Mouse (Mus musculus) midbrain, embryonic 13.5 days (tissue): ENCODE measurements around the gene Pxt1. TPM values are rescaled to one million over a fixed set of nuclear protein-coding genes. Genes with fewer than 3 reads are reported as not detected.

ENCODE experiments used
- ATAC-seq: fragments of 200-750 bp; cut with Nextera tagmentation; 2 replicates; pipeline ENCODE4 v1.8.0; 2017; ENCODE audit warnings: mild to moderate bottlenecking, moderate TSS enrichment, moderate library complexity
- H3K27ac ChIP-seq: fragments of 300-500 bp; sonication (generic); 2 replicates; pipeline ENCODE4 v1.5.1; 2015; ENCODE audit warnings: inconsistent platforms, mild to moderate bottlenecking, moderate library complexity
- H3K27me3 ChIP-seq: fragments of 300-500 bp; sonication (generic); 2 replicates; pipeline ENCODE4 v1.6.1; 2015; ENCODE audit warnings: mild to moderate bottlenecking, inconsistent platforms
- H3K36me3 ChIP-seq: fragments of 300-500 bp; sonication (generic); 2 replicates; pipeline ENCODE4 v1.6.1; 2015; ENCODE audit warnings: mild to moderate bottlenecking, inconsistent platforms
- H3K4me1 ChIP-seq: fragments of 300-500 bp; sonication (generic); replicated peaks from 2 replicates; pipeline ENCODE4 v1.6.1; 2015; ENCODE audit warnings: inconsistent platforms
- H3K4me2 ChIP-seq: fragments of 300-500 bp; sonication (generic); replicated peaks from 2 replicates; pipeline ENCODE4 v1.6.1; 2015; ENCODE audit warnings: moderate library complexity, mild to moderate bottlenecking, inconsistent platforms
- H3K4me3 ChIP-seq: fragments of 300-500 bp; sonication (generic); replicated peaks from 2 replicates; pipeline ENCODE4 v1.5.1; 2015; ENCODE audit warnings: mild to moderate bottlenecking, inconsistent platforms
- H3K9ac ChIP-seq: fragments of 300-500 bp; sonication (generic); replicated peaks from 2 replicates; pipeline ENCODE4 v1.6.1; 2015; ENCODE audit warnings: mild to moderate bottlenecking, inconsistent platforms
- H3K9me3 ChIP-seq: fragments of 300-500 bp; sonication (generic); 2 replicates; pipeline ENCODE4 v1.6.1; 2016; ENCODE audit warnings: mild to moderate bottlenecking, inconsistent platforms
- WGBS: fragments of 180-500 bp; shearing (Covaris S2); methylation state at CpG from one replicate; pipeline ENCODE4 v1.1.7; 2015; 5-methylcytosine and 5-hydroxymethylcytosine counted together
- polyA plus RNA-seq: library from polyadenylated mRNA; unstranded; fragments of >200 nt; fragmentation: Nextera tagmentation; extraction: Ambion mirVana; gene quantifications from 2 replicates; pipeline ENCODE4 v1.2.1, GENCODE M21; 2015

Pxt1 gene
- polyA plus RNA-seq, 1 experiment from 2014 or later, result not detected

- no peaks in the 10 kb centered on the region for H3K36me3 ChIP-seq
- peaks cover 22% of the 10 kb centered on the region for H3K4me1 ChIP-seq
- H3K9me3 ChIP-seq, result no peaks in the 10 kb centered on the region
- H3K4me2 ChIP-seq, result peak overlapping the region; percentile 1
- no peak overlapping the region for H3K4me3 ChIP-seq
- H3K27ac ChIP-seq, result peak overlapping the region; percentile 79
- peak; percentile 53 for ATAC-seq
- 0 out of 2 replicates have a peak overlapping the region, but pooled peaks have one; percentile 20 for H3K9ac ChIP-seq
- H3K27me3 ChIP-seq, result peaks cover 14% of the 10 kb centered on the region
- WGBS, result 57% methylated on average over 13 of the region's 13 CpGs
These were observed 38.2 kb downstream of the Pxt1 start for GRCm38 (mm10) chr17:28905377-28905916.

- Histone ChIP-seq H3K27ac (peak overlapping the region; percentile 79), H3K9me3 (no peaks in the 10 kb centered on the region), H3K9ac (0 out of 2 replicates have a peak overlapping the region, but pooled peaks have one; percentile 20), H3K27me3 (peaks cover 8% of the 10 kb centered on the region), H3K36me3 (no peaks in the 10 kb centered on the region), H3K4me3 (no peak overlapping the region), H3K4me1 (peaks cover 22% of the 10 kb centered on the region), H3K4me2 (peak overlapping the region; percentile 1)
- peak; percentile 94 for ATAC-seq
- WGBS, result 20% methylated on average over 23 of the region's 23 CpGs
These were observed 38.9 kb downstream of the Pxt1 start for GRCm38 (mm10) chr17:28904546-28905376.

GRCm38 (mm10) chr17:28901559-28901958 lies 42.1 kb downstream of the Pxt1 start:
- no peaks in the 10 kb centered on the region for H3K9me3 ChIP-seq
- 71% methylated on average over 4 of the region's 4 CpGs for WGBS
- H3K4me3 ChIP-seq, result no peak overlapping the region
- H3K36me3 ChIP-seq, result no peaks in the 10 kb centered on the region
- no peaks in the 10 kb centered on the region for H3K27me3 ChIP-seq
- H3K27ac ChIP-seq, result no peak overlapping the region
- H3K4me2 ChIP-seq, result no peak overlapping the region
- H3K4me1 ChIP-seq, result peaks cover 27% of the 10 kb centered on the region
- no peak overlapping the region for H3K9ac ChIP-seq
- ATAC-seq, result no peak

- H3K27me3 ChIP-seq, result no peaks in the 10 kb centered on the region
- H3K4me1 ChIP-seq, result peaks cover 15% of the 10 kb centered on the region
- H3K9ac ChIP-seq, result no peak overlapping the region
- H3K4me2 ChIP-seq, result no peak overlapping the region
- H3K36me3 ChIP-seq, result no peaks in the 10 kb centered on the region
- H3K4me3 ChIP-seq, result no peak overlapping the region
- no peak for ATAC-seq
- WGBS, result 83% methylated on average over 19 of the region's 19 CpGs
- no peak overlapping the region for H3K27ac ChIP-seq
- no peaks in the 10 kb centered on the region for H3K9me3 ChIP-seq
These were observed 44.2 kb downstream of the Pxt1 start for GRCm38 (mm10) chr17:28899427-28899826.

GRCm38 (mm10) chr17:28898249-28898648 lies 45.4 kb downstream of the Pxt1 start:
- no peak for ATAC-seq
- H3K4me2 ChIP-seq, result no peak overlapping the region
- H3K36me3 ChIP-seq, result no peaks in the 10 kb centered on the region
- no peak overlapping the region for H3K27ac ChIP-seq
- WGBS, result 61% methylated on average over 5 of the region's 5 CpGs
- H3K4me3 ChIP-seq, result no peak overlapping the region
- peaks cover 11% of the 10 kb centered on the region; the same call in 1 of the 2 replicates for H3K4me1 ChIP-seq
- H3K9me3 ChIP-seq, result no peaks in the 10 kb centered on the region
- no peaks in the 10 kb centered on the region for H3K27me3 ChIP-seq
- H3K9ac ChIP-seq, result no peak overlapping the region

GRCm38 (mm10) chr17:28897817-28898216 lies 45.8 kb downstream of the Pxt1 start:
- Histone ChIP-seq H3K36me3 (no peaks in the 10 kb centered on the region), H3K27ac (no peak overlapping the region), H3K4me3 (no peak overlapping the region), H3K9me3 (no peaks in the 10 kb centered on the region), H3K4me2 (no peak overlapping the region), H3K4me1 (peaks cover 11% of the 10 kb centered on the region; the same call in 1 of the 2 replicates), H3K9ac (no peak overlapping the region), H3K27me3 (no peaks in the 10 kb centered on the region)
- ATAC-seq, result no peak
- 86% methylated on average over 5 of the region's 5 CpGs for WGBS

- H3K36me3 ChIP-seq, result no peaks in the 10 kb centered on the region
- no peak overlapping the region for H3K4me3 ChIP-seq
- H3K4me1 ChIP-seq, result peaks cover 11% of the 10 kb centered on the region; the same call in 1 of the 2 replicates
- H3K9me3 ChIP-seq, result no peaks in the 10 kb centered on the region
- no peak for ATAC-seq
- H3K27me3 ChIP-seq, result no peaks in the 10 kb centered on the region
- H3K27ac ChIP-seq, result no peak overlapping the region
- H3K4me2 ChIP-seq, result no peak overlapping the region
- H3K9ac ChIP-seq, result no peak overlapping the region
- WGBS, result 93% methylated on average over 11 of the region's 11 CpGs
These were observed 47.4 kb downstream of the Pxt1 start for GRCm38 (mm10) chr17:28896095-28896780.

GRCm38 (mm10) chr17:28895217-28895875 lies 48.3 kb downstream of the Pxt1 start:
- Histone ChIP-seq H3K9ac (no peak overlapping the region), H3K9me3 (0 out of 2 replicates have a peak, but pooled peaks cover under 1% of the 10 kb centered on the region), H3K27me3 (no peaks in the 10 kb centered on the region), H3K36me3 (no peaks in the 10 kb centered on the region), H3K27ac (no peak overlapping the region), H3K4me1 (peaks cover 11% of the 10 kb centered on the region; the same call in 1 of the 2 replicates), H3K4me2 (no peak overlapping the region), H3K4me3 (no peak overlapping the region)
- WGBS, result 94% methylated on average over 21 of the region's 21 CpGs
- ATAC-seq, result no peak

- Histone ChIP-seq H3K9me3 (peaks cover 4% of the 10 kb centered on the region; the same call in 1 of the 2 replicates), H3K36me3 (no peaks in the 10 kb centered on the region), H3K9ac (no peak overlapping the region), H3K27me3 (no peaks in the 10 kb centered on the region), H3K4me1 (peaks cover 8% of the 10 kb centered on the region; the same call in 1 of the 2 replicates), H3K4me3 (no peak overlapping the region), H3K27ac (no peak overlapping the region), H3K4me2 (no peak overlapping the region)
- WGBS, result 92% methylated on average over 11 of the region's 11 CpGs
- no peak for ATAC-seq
These were observed 49.4 kb downstream of the Pxt1 start for GRCm38 (mm10) chr17:28894050-28894767.

GRCm38 (mm10) chr17:28886266-28886665 lies 57.4 kb downstream of the Pxt1 start:
- Histone ChIP-seq H3K27ac (no peak overlapping the region), H3K4me1 (no peaks in the 10 kb centered on the region), H3K4me2 (no peak overlapping the region), H3K4me3 (no peak overlapping the region), H3K27me3 (peaks cover 2% of the 10 kb centered on the region; the same call in 1 of the 2 replicates), H3K36me3 (no peaks in the 10 kb centered on the region), H3K9ac (no peak overlapping the region), H3K9me3 (peaks cover 8% of the 10 kb centered on the region)
- 81% methylated on average over 8 of the region's 8 CpGs for WGBS
- no peak for ATAC-seq

- H3K4me3 ChIP-seq, result no peak overlapping the region
- no peak for ATAC-seq
- peaks cover 12% of the 10 kb centered on the region; the same call in 1 of the 2 replicates for H3K27me3 ChIP-seq
- 89% methylated on average over 8 of the region's 8 CpGs for WGBS
- H3K36me3 ChIP-seq, result no peaks in the 10 kb centered on the region
- H3K4me2 ChIP-seq, result no peak overlapping the region
- H3K9ac ChIP-seq, result no peak overlapping the region
- H3K9me3 ChIP-seq, result peaks cover 7% of the 10 kb centered on the region
- no peak overlapping the region for H3K27ac ChIP-seq
- H3K4me1 ChIP-seq, result no peaks in the 10 kb centered on the region
These were observed 58.4 kb downstream of the Pxt1 start for GRCm38 (mm10) chr17:28885231-28885630.
